Mouse (Mus musculus): ENCODE measurements around the gene Serinc2.

DNA sequence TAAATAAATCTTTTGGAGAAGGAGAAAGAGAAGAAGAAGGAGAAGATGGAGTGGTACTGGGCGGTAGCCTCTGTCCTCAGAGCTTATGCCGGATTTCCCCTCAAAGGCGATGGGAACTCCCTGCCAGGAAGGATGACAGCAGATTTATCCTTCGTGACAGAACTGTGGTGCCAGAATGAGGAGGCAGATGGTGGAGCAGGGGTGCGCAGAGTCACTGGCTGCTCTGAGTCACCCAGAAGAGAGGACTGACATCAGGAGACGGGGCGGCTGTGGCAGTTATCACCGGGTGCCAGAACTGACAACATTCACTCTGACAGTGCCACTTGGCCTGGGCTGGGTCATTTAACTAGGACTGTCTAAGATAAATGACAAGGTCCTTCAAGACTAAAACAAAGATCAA is 8.9 kb downstream of the Serinc2 start:
- TF ChIP-seq CTCF (IDR thresholded peaks at IDR 0.05; ENCODE audit: low read depth): no peak
- TF ChIP-seq EP300 (IDR thresholded peaks at IDR 0.05; ENCODE audit: low read depth): no peak
